Mouse (Mus musculus): ENCODE data around the gene Aqp8. TPM values are rescaled to one million over a fixed set of nuclear protein-coding genes. Genes with fewer than 3 reads are reported as not detected.

Aqp8 gene
- polyA plus RNA-seq, 1 experiment from 2014 or later = 0.06 TPM

DNA sequence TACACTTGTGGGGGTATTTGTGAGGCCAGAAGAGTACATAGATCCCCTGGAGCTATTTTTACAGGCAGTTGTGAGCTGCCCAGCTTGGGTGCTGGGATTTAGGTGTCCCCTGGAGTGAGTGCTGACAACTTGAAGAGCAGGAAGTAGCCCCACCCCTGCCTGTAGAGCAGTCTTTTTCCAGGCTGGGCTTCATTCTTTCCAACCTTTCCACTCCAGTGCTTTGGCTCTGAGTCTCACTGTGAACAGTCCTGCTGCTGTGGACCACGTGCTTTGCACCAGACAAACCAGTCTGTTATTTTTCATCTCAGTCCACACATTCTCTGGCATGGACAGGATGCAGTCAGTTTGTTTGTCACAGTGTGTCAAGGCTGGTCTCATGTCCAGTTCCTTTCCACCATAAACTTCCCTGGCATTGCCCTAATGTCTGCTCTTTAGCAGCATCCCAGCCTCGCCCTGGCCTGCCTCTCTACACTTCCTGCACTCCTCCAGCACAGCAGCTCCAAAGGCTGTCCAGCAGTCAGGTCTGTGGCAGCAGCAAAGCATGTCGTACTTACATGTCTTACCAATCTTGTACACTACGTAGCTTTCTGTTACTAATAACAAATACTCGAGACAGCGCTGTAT lies 36.8 kb upstream of the Aqp8 start:
- no peak overlapping the region for H3K4me2 ChIP-seq (replicated peaks; ENCODE audit: low read depth)
- no peak for DNase-seq (ENCODE audit: low spot score)
- no peak for TF ChIP-seq EP300 (optimal IDR thresholded peaks at IDR 0.05)
- TF ChIP-seq CTCF (IDR thresholded peaks at IDR 0.05; ENCODE audit: low read depth) = no peak
- ATAC-seq (ENCODE audit: low FRiP score, low TSS enrichment) = no peak
- no peak overlapping the region for H3K9ac ChIP-seq (ENCODE audit: low read length)
- no peak overlapping the region for H3K4me3 ChIP-seq (ENCODE audit: low read depth, low read length)
- no peaks in the 10 kb centered on the region for H3K9me3 ChIP-seq (ENCODE audit: control insufficient read depth, low read length)
- H3K36me3 ChIP-seq (ENCODE audit: control insufficient read depth, insufficient read depth, low read length) = no peaks in the 10 kb centered on the region
- 86% methylated on average over 6 of the region's 6 CpGs for WGBS
- H3K4me1 ChIP-seq (replicated peaks; ENCODE audit: control insufficient read depth, insufficient read depth) = no peaks in the 10 kb centered on the region
- no peak overlapping the region for H3K27ac ChIP-seq (replicated peaks)
- H3K27me3 ChIP-seq (ENCODE audit: control insufficient read depth, insufficient read depth, low read length) = no peaks in the 10 kb centered on the region

DNA sequence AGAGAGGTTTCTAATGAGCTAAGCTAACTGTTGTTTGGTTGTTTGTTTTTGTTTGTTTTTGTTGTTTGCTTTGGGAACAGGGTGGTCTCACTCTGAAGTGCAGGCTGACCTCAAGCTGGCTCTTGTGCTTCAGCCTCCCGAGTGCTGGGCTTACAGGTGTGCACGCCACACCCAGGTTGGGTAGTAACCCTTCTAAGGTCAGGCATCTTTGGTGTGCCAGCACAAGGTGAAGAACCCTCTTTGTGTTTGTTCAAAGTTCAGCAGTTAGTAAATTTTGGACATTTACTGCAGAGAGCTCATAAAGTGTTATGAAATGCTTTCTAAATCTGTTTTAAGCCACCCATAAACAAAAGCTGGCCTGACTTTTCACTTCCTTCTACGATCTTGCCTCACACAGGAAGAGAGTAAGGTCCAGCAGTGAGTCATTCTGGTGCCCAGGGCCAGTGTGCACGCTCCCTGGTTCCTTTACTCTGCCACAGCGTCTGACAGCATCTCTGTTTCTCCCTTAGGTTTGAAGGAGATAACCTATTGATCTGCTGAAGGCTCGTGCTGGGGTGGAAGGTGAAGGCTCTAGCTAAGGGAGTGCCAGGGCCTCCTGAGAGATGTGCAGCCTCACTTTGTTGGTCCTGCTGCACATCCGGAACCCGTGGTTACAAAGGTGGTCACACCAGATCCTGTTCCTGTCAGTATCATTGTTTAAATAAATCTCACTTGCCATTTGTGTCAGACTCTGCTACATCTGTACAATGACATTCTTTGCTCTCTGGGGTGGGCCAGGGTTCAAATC lies 32.3 kb upstream of the Aqp8 start:
- no peak overlapping the region for H3K4me2 ChIP-seq (replicated peaks; ENCODE audit: low read depth)

DNA sequence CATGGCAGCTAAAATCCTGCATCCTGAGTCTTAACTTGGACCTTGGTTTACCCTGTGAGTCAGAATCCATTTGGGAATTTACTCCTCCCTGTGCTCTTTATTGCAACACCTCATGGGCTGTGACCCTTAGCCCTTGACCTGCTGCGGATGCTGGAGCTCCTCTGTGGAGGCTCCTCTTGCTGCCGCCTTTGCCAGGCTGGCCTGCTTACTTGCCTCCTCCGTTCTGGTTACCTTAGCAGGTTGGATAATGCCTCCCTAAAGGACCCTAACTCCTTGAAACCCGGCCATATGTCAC lies 31.7 kb upstream of the Aqp8 start:
- no peak overlapping the region for H3K27ac ChIP-seq (replicated peaks)
- 73% methylated on average over 4 of the region's 4 CpGs for WGBS
- no peaks in the 10 kb centered on the region for H3K36me3 ChIP-seq (ENCODE audit: control insufficient read depth, insufficient read depth, low read length)
- DNase-seq (ENCODE audit: low spot score) = no peak
- H3K4me2 ChIP-seq (replicated peaks; ENCODE audit: low read depth) = no peak overlapping the region
- no peak overlapping the region for H3K9ac ChIP-seq (ENCODE audit: low read length)
- H3K4me3 ChIP-seq (ENCODE audit: low read depth, low read length) = no peak overlapping the region
- no peaks in the 10 kb centered on the region for H3K9me3 ChIP-seq (ENCODE audit: control insufficient read depth, low read length)
- no peaks in the 10 kb centered on the region for H3K27me3 ChIP-seq (ENCODE audit: control insufficient read depth, insufficient read depth, low read length)
- TF ChIP-seq CTCF (IDR thresholded peaks at IDR 0.05; ENCODE audit: low read depth) = no peak
- TF ChIP-seq EP300 (optimal IDR thresholded peaks at IDR 0.05) = no peak
- ATAC-seq (ENCODE audit: low FRiP score, low TSS enrichment) = peak; percentile 45
- no peaks in the 10 kb centered on the region for H3K4me1 ChIP-seq (replicated peaks; ENCODE audit: control insufficient read depth, insufficient read depth)

More for the DNA sequence above, 32.3 kb upstream of the Aqp8 start:
- TF ChIP-seq EP300 (optimal IDR thresholded peaks at IDR 0.05) (no peak), CTCF (IDR thresholded peaks at IDR 0.05; ENCODE audit: low read depth) (no peak)
- WGBS = 52% methylated on average over 8 of the region's 8 CpGs
- Histone ChIP-seq H3K27me3 (ENCODE audit: control insufficient read depth, insufficient read depth, low read length) (no peaks in the 10 kb centered on the region), H3K36me3 (ENCODE audit: control insufficient read depth, insufficient read depth, low read length) (no peaks in the 10 kb centered on the region), H3K9me3 (ENCODE audit: control insufficient read depth, low read length) (no peaks in the 10 kb centered on the region), H3K4me3 (ENCODE audit: low read depth, low read length) (no peak overlapping the region), H3K4me1 (replicated peaks; ENCODE audit: control insufficient read depth, insufficient read depth) (no peaks in the 10 kb centered on the region), H3K9ac (ENCODE audit: low read length) (no peak overlapping the region), H3K27ac (replicated peaks) (no peak overlapping the region)
- ATAC-seq (ENCODE audit: low FRiP score, low TSS enrichment) (peak; percentile 95), DNase-seq (ENCODE audit: low spot score) (peak; percentile 55)

DNA sequence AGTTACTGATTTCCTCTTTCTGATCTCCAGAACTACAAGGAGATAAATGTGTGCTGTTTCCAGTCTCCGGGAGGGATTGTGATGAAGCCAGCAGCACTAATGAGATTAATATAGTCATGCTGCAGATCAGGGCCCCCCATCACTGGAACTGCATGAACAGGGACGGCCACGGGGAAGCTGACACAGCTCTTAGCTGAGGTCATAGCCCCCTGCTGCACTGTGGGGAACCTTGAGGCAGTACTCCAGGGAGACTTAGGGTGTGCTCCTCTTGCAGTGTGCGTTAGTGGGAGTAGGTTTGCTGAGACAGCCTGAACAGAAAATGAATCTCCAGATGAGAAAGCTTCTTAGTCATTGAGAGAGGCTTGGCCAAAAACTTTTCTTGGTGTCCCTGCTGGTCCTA lies 30.9 kb upstream of the Aqp8 start:
- no peaks in the 10 kb centered on the region for H3K9me3 ChIP-seq (ENCODE audit: control insufficient read depth, low read length)
- WGBS = 70% methylated on average over 4 of the region's 4 CpGs
- ATAC-seq (ENCODE audit: low FRiP score, low TSS enrichment) = no peak
- H3K4me1 ChIP-seq (replicated peaks; ENCODE audit: control insufficient read depth, insufficient read depth) = no peaks in the 10 kb centered on the region
- no peaks in the 10 kb centered on the region for H3K36me3 ChIP-seq (ENCODE audit: control insufficient read depth, insufficient read depth, low read length)
- TF ChIP-seq CTCF (IDR thresholded peaks at IDR 0.05; ENCODE audit: low read depth) = no peak
- no peak for TF ChIP-seq EP300 (optimal IDR thresholded peaks at IDR 0.05)
- H3K27ac ChIP-seq (replicated peaks) = no peak overlapping the region
- H3K27me3 ChIP-seq (ENCODE audit: control insufficient read depth, insufficient read depth, low read length) = no peaks in the 10 kb centered on the region
- DNase-seq (ENCODE audit: low spot score) = no peak
- no peak overlapping the region for H3K4me3 ChIP-seq (ENCODE audit: low read depth, low read length)
- no peak overlapping the region for H3K9ac ChIP-seq (ENCODE audit: low read length)
- no peak overlapping the region for H3K4me2 ChIP-seq (replicated peaks; ENCODE audit: low read depth)

GRCm38 (mm10) chr7:123442079-123442478 lies 20.0 kb upstream of the Aqp8 start:
- Histone ChIP-seq H3K9me3 (ENCODE audit: control insufficient read depth, low read length) (no peaks in the 10 kb centered on the region), H3K27ac (replicated peaks) (no peak overlapping the region), H3K4me3 (ENCODE audit: low read depth, low read length) (no peak overlapping the region), H3K9ac (ENCODE audit: low read length) (no peak overlapping the region), H3K4me1 (replicated peaks; ENCODE audit: control insufficient read depth, insufficient read depth) (no peaks in the 10 kb centered on the region), H3K4me2 (replicated peaks; ENCODE audit: low read depth) (no peak overlapping the region), H3K36me3 (ENCODE audit: control insufficient read depth, insufficient read depth, low read length) (no peaks in the 10 kb centered on the region), H3K27me3 (ENCODE audit: control insufficient read depth, insufficient read depth, low read length) (no peaks in the 10 kb centered on the region)
- 64% methylated on average over 1 of the region's 1 CpGs for WGBS
- DNase-seq (ENCODE audit: low spot score) (no peak), ATAC-seq (ENCODE audit: low FRiP score, low TSS enrichment) (no peak)
- TF ChIP-seq CTCF (IDR thresholded peaks at IDR 0.05; ENCODE audit: low read depth) = no peak
- TF ChIP-seq EP300 (optimal IDR thresholded peaks at IDR 0.05) = no peak

DNA sequence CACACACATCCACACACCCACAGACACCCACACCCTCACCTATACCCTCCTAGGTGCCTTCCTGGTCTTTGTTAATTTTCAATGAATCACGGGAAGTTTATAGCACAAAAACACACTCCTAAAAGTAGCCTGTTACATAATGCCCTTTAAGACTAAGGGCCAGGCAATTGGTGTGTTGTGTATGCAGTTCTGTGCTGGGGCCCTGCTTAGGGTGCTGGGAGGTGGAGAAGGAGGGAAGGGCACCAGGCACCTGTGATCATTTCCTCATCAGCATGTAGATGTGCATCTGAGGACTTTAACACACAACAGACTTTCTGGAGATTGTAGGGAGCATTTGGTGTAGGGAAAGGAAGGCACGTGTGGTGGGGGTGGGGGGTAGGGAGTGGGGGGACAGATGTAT lies 13.3 kb upstream of the Aqp8 start:
- ATAC-seq (ENCODE audit: low FRiP score, low TSS enrichment) = no peak
- no peaks in the 10 kb centered on the region for H3K36me3 ChIP-seq (ENCODE audit: control insufficient read depth, insufficient read depth, low read length)
- H3K4me3 ChIP-seq (ENCODE audit: low read depth, low read length) = no peak overlapping the region
- WGBS = 87% methylated on average over 2 of the region's 2 CpGs
- H3K9me3 ChIP-seq (ENCODE audit: control insufficient read depth, low read length) = no peaks in the 10 kb centered on the region
- no peak overlapping the region for H3K4me2 ChIP-seq (replicated peaks; ENCODE audit: low read depth)
- TF ChIP-seq EP300 (optimal IDR thresholded peaks at IDR 0.05) (no peak), CTCF (IDR thresholded peaks at IDR 0.05; ENCODE audit: low read depth) (no peak)
- H3K27ac ChIP-seq (replicated peaks) = no peak overlapping the region
- no peak overlapping the region for H3K9ac ChIP-seq (ENCODE audit: low read length)
- no peaks in the 10 kb centered on the region for H3K27me3 ChIP-seq (ENCODE audit: control insufficient read depth, insufficient read depth, low read length)
- no peaks in the 10 kb centered on the region for H3K4me1 ChIP-seq (replicated peaks; ENCODE audit: control insufficient read depth, insufficient read depth)
- no peak for DNase-seq (ENCODE audit: low spot score)
